Mouse (Mus musculus) right cerebral cortex, postnatal 10 days (tissue): Measurements from ENCODE around the gene Hsf5.
A peak's percentile ranks its signal among the peaks of the same experiment; 100 is the strongest.

ENCODE experiments used
- DNase-seq, 2 experiments: peaks; one replicate each; pipeline ENCODE4 v3.0.0; 2021; ENCODE audit warnings: low spot score in 2 of 2

The Hsf5 gene

DNA sequence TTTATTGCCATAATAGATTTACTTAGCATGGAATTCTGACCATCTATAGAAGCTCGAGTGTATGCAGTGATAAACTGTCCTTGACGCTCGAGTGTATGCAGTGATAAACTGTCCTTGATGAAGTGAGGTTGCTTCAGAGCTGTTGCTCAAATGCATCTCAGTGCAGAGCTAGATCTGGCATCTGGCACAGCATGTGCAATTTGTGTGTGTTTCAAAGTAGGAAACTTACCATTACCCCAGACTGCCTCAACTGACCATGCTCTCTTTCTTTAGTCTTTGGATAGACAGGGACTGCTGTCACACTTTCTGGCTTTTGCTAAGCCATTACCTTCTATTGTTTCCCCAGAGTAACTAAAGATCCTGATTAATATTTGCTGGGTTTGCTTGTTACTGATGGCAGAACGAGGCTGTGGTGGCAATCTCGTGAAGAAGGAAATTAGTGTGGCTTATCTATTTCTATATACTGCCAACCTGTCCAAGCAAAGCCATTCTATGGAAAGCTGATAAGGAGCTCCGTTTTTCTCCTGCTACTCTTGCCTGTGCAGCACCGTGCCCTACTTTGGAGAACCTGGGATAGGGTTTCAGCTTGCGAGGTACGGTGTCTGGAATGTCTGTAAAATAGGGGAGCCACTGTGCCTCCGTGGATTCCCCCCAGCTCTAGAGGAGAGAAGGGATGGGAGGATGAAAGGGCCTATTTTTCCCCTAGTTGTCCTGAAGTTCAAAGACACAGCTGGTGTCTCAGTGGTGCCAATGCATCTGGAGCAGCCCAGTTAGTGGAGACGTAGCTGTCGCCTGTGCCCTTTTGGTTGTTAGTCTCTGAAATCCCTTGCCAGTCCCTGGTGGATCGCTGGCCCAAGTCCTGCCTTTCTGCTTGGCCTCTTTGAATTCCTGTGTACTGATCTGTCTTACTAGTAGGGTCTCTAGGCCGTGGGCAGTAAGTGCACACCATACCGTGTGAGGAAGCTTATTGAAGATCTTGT, 70.6 kb downstream of the Hsf5 start:
- peak; percentile 49 to 51 for DNase-seq

DNA sequence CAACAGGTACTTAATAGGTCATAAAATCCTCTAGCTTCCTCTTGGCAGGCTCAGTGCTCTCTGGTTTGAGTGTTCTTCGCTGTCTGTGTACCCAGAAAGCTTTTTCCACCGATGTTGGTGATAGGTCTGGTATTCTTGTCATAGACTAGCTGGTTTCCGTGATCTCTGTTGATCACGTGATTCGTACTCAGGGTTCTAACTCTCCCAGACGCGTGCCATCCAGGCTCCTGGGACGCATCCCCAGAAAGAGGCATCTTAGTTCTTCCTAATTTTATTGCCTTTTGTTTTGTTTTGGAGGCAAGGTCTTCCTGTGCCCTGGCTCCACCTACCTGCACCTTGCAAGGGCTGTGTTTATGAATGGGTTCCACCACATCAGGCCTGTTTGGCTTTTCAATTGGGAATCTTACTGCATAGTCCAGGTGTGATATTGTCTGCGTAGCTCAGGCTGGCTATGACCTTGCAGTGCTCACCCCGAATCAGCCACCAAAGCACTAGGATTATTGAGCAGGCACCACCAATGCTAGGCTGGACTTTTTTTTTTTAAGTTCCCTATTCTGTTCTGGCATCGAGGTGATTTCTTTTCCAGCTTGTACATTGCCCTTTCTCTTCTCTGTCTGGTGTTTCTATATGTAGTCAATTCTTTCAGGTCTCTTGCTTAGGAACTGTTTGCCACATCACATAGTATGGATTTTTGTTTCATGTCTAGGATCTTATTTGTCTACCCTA, 71.7 kb downstream of the Hsf5 start:
- DNase-seq: no peak

DNA sequence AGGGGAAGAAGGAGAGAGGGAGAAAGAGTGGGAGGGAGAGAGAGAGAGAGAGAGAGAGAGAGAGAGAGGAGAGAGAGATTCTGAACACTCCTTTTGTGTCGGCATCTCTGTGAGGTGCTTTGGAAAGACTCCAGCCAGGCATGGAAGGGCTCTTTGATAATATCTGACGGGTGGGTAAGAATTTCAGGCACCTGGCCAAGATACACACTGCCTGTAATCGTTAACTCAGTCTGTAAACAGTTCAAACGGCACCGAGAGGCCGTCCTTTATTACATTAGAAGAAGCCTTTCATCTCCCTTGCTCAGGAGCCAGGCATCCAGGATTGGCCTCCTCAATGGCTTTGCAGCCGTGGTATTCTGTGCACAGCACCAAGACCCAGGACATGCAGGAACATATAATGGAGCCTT, 72.4 kb downstream of the Hsf5 start:
- peak; percentile 69 to 72 for DNase-seq

DNA sequence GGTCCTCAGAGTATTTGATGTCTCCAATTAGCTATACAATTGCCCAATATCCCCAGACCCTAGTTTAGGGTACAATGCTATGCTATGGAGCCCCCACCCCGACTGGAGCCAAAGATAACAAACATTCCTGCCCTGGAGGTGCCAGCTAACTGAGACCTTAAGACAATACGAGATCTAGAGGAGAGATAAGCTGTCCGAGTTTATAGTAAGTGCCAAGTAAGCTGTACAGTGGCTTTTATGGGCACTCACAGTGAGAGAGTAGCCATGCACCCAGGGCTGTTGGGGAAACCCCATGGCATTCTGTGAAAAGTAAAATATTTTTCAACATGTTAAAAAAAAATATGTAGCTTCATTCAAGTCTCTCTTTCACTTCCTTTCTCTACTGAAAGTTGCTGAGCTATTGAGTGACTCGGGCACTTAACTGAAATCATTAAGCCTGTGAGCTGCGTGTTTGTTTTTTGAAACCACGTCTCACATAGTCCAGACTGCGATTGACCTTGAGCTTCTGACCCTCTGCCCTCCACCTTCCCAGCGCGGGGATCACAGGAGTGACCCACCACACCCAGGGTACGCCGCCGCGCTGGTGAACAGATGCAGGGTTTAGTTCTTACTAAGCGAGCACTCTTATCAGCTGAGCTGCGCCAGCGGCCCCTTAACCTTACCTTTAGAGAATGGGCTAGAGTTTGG, 73.2 kb downstream of the Hsf5 start:
- no peak for DNase-seq

DNA sequence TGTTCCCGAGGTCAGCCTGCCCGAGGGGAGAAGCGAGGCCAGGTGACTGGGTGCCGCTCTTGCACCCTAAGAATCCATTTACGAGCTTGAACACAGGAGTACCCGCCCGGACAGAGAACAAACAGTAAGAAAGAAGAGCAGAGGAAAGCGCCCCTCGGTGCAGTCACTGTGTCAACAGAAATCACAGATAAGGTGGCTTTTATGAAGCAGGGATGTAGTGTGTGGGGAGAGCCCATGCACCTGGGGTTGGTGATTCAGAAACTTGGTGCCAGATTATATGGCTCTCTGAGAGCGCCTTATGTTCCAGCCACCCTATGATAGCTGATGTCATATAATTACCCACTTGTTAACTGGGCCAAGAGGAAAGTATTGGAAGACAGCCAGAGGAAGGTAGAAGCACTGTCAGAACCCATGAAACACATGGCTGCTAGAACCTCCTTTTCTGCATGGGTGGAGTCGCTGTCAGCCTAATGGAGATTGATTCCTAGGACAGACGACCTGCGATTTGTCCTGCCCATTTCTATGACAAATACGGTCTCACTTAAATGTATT, 80.2 kb downstream of the Hsf5 start:
- DNase-seq: no peak

DNA sequence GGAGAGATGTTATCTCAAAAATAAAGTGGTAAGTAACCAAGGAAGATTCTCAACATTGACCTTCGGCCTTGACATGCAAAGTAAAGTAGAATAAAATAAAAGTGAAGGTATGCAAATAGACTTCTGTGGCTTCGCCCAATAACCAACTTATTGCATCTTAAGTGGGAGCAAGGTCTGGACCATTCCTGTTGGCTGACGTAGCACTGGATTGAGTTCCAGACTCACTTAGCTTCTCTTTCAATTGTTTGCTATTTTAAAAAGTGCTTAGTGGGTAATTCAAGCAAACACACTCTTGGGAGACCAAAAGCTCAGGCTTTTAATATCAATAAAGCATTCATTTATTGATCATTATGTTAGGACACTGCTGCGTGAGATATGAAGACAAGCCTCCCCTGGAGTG, 81.2 kb downstream of the Hsf5 start:
- DNase-seq: no peak

DNA sequence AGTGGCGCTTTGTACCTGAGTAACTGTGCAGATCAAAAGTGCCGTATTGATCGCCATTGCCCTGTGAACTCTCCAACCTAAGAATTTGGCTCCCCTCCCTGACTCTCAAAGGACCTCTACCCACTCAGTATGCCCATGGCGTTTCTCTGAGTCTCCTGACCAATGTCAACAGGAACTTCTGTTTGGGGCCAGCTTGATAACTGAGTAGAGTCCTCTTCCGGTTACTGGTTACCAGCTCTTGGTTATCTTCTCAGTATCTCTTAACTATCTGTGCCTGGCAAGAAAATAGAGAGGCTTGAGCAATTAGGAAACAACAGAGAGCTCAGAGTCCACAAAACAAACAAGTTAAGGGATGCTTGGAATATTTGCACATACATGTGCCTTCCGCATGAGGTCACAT, 84.1 kb downstream of the Hsf5 start:
- no peak for DNase-seq

DNA sequence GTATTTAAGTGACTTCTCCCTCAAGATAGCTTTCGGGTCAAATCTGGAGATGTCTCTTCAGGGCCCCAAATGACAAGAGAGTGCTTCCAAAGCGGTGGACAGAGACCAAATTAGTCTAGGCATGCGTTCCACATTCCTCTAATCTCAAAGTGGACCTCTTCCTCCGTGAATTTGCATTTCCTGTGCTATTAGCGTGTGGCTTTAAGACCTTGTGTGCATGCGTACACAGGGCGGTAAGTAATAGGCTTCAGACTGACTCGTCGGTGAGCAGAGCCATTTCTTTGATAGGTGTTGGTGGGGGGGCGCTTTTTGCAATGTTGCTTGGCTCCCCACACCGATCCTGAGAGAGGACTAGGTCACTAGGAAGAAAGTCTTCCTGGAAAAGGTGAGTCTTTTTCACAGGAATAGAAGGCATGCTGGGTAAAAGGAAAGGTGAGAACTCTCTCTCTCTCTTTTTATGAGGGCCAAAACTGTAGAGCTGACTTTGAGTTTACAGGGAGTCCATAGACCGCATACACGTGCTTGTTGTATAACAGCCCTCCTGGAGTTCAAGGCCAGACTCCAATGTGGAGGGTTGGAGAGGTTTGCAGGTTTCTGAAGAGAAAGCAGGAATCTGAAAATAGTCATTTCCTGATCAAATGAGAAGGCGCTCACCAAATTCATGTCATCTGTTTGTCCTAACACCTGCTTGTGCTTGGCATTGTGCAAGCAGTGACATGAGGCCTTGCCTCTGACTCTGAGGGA, 85.1 kb downstream of the Hsf5 start:
- DNase-seq: no peak

DNA sequence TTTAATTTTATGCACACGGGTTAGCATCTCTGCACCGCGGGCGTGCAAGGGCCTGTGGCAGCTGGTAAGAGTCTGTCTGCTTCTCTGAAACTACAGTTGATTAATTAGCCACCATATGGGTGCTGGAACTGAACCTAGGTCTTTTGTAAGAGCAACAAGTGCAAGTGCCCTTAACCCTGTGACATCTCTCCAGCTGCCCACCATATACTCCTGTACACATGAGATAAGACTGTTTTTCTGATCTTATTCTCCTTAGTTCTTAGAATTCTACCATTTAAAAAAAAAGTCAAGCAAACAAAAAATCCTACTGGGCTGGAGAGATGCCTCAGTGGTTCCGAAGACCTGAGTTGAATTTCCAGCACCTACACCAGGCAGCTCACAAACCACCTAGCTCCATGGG, 86.7 kb downstream of the Hsf5 start:
- no peak for DNase-seq

DNA sequence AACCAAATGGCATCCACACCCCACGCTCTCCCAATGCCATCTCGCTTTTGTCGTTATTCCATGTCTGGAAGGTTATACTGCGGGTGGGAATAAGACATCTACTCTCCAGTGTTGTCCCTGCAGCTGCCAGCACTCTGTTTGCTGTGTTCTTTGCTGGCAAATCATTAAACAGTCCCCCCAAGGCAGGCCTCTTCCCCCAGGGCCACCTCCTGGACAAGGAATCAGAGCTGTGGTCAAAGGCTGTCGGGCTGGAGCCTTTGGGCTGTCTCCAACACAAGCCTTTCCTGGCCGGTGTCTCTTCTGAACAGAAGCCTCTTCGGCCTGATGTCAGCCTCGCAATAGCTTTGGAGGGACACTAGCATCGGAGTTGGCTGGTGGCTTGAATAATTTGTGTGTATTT, 87.3 kb downstream of the Hsf5 start:
- DNase-seq: no peak

DNA sequence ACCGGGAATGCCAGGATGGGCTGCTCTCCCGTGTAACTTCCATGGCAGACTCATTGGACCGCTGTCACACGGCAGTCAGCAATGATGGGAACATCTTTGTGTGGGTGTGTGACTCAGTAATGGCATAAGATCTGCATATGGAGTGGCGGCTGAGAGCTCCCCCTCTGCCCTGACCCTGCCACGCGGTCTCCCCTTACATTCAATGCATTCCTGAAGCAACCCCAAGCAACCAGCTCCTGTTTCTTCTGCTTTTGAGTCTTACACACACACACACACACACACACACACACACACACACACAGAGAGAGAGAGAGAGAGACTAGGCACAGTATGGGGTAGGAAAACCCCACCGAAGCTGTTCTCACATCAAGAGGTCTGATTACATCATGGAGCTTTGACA, 90.6 kb downstream of the Hsf5 start:
- DNase-seq: no peak

DNA sequence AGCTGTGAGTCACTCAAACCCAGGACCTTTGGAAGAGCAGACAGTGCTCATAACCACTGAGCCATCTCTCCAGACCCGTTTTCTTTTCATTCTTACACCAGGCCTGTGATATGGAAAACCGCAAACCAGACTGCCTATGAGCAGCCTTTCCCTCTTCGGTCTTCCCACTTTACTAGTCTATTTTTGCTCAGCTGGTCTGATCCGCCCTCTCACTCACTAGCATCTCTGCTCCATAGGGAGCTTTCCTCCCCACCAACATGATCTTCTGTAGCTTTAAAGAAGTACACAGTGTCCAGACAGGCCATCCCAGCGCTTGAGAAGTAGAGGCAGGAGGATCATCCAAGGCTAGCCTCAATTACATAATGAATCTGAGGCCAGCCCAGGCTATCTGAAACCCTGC, 92.0 kb downstream of the Hsf5 start:
- DNase-seq: no peak
